Mouse (Mus musculus) heart, postnatal 4 days (tissue): ENCODE measurements around the gene Nrarp. TPM values are rescaled to one million over a fixed set of nuclear protein-coding genes. Genes with fewer than 3 reads are reported as not detected.

Experiments
- DNase-seq: peaks from one replicate; pipeline ENCODE4 v3.0.0; 2021
- total RNA-seq, 2 experiments: library from RNA; stranded (reverse); gene quantifications; 2 replicates each; pipeline ENCODE4 v1.2.3; 2021

Nrarp gene
- total RNA-seq, 2 experiments from 2014 or later, result 31.2 to 33.4 TPM

- no peak for DNase-seq
Measured at GRCm38 (mm10) chr2:25228995-25229530, 48.5 kb downstream of the Nrarp start.

- no peak for DNase-seq
Measured at GRCm38 (mm10) chr2:25229582-25229981, 49.0 kb downstream of the Nrarp start.

- no peak for DNase-seq
Measured at GRCm38 (mm10) chr2:25230581-25230980, 50.0 kb downstream of the Nrarp start.

GRCm38 (mm10) chr2:25231038-25231437 lies 50.5 kb downstream of the Nrarp start:
- no peak for DNase-seq

Other genes starting within 250 kb of the Nrarp start
- 10 to 100 TPM in 1 of 2 experiments, 1 to 10 TPM in 1; 9.6 to 10.9 TPM for gene Arrdc1, start 245.5 kb upstream of the Nrarp start, total RNA-seq
- gene Zmynd19, start 231.0 kb upstream of the Nrarp start, total RNA-seq, result 10 to 100 TPM; 26.6 to 32.1 TPM
- gene Dph7, start 218.4 kb upstream of the Nrarp start, total RNA-seq, result 1 to 10 TPM; 8.6 to 8.8 TPM
- 10 to 100 TPM; 78.3 to 79.7 TPM for gene Mrpl41, start 205.7 kb upstream of the Nrarp start, total RNA-seq
- gene Pnpla7, start 204.7 kb upstream of the Nrarp start, total RNA-seq, result 10 to 100 TPM; 13.5 to 13.7 TPM
- 10 to 100 TPM; 45.8 to 47.8 TPM for gene Nsmf, start 126.4 kb upstream of the Nrarp start, total RNA-seq
- not detected for gene Entpd8, start 100.5 kb upstream of the Nrarp start, total RNA-seq
- not detected for gene Noxa1, start 85.6 kb upstream of the Nrarp start, total RNA-seq
- gene Tor4a, start 16.1 kb downstream of the Nrarp start, total RNA-seq, result 1 to 10 TPM; 4.4 to 5.8 TPM
- 10 to 100 TPM; 43.4 to 44.5 TPM for gene Nelfb, start 30.7 kb downstream of the Nrarp start, total RNA-seq
- not detected for gene Stpg3, start 33.9 kb downstream of the Nrarp start, total RNA-seq
- not detected for gene Fam166a, start 38.0 kb downstream of the Nrarp start, total RNA-seq
- 100 to 1,000 TPM; 415 to 442 TPM for gene Tubb4b, start 43.9 kb downstream of the Nrarp start, total RNA-seq
- not detected for gene Slc34a3, start 53.6 kb downstream of the Nrarp start, total RNA-seq
- gene Rnf224, start 56.0 kb downstream of the Nrarp start, total RNA-seq, result not detected
- gene Rnf208, start 61.5 kb downstream of the Nrarp start, total RNA-seq, result 1 to 10 TPM; 1.5 to 3.0 TPM
- not detected for gene Cysrt1, start 61.7 kb downstream of the Nrarp start, total RNA-seq
- gene AL732309.1, start 66.1 kb downstream of the Nrarp start, total RNA-seq, result 1 to 10 TPM; 1.3 to 1.8 TPM
- gene Tmem203, start 74.7 kb downstream of the Nrarp start, total RNA-seq, result 10 to 100 TPM; 16.9 to 18.1 TPM
- 1 to 10 TPM; 4.9 to 5.7 TPM for gene Tprn, start 81.9 kb downstream of the Nrarp start, total RNA-seq
- gene Ssna1, start 91.7 kb downstream of the Nrarp start, total RNA-seq, result 10 to 100 TPM; 60.0 to 62.0 TPM
- 10 to 100 TPM; 49.7 to 53.1 TPM for gene Anapc2, start 91.7 kb downstream of the Nrarp start, total RNA-seq
- gene Tmem210, start 107.4 kb downstream of the Nrarp start, total RNA-seq, result not detected
- gene Lrrc26, start 109.2 kb downstream of the Nrarp start, total RNA-seq, result not detected
- not detected for gene Grin1, start 138.4 kb downstream of the Nrarp start, total RNA-seq
- 10 to 100 TPM; 27.2 to 28.6 TPM for gene Man1b1, start 151.6 kb downstream of the Nrarp start, total RNA-seq
- 1 to 10 TPM; 4.7 to 5.2 TPM for gene Dpp7, start 175.6 kb downstream of the Nrarp start, total RNA-seq
- gene Uap1l1, start 184.9 kb downstream of the Nrarp start, total RNA-seq, result 1 to 10 TPM; 7.3 to 9.5 TPM
- 10 to 100 TPM in 1 of 2 experiments, 1 to 10 TPM in 1; 8.7 to 10.8 TPM for gene Sapcd2, start 191.6 kb downstream of the Nrarp start, total RNA-seq
- gene Entpd2, start 215.1 kb downstream of the Nrarp start, total RNA-seq, result 1 to 10 TPM; 5.7 to 8.5 TPM
- 10 to 100 TPM; 33.1 to 35.2 TPM for gene Npdc1, start 218.6 kb downstream of the Nrarp start, total RNA-seq
- under 1 TPM in 1 of 2 experiments, not detected in 1; 0.11 TPM for gene Fut7, start 242.5 kb downstream of the Nrarp start, total RNA-seq
- gene Abca2, start 247.9 kb downstream of the Nrarp start, total RNA-seq, result 10 to 100 TPM; 19.4 to 20.7 TPM